Mouse (Mus musculus) cerebellum, postnatal 25 days (tissue): ENCODE data around the gene Gsx2.

Experiments
- DNase-seq, 2 experiments: peaks; one replicate each; pipeline ENCODE4 v3.0.0; 2021; ENCODE audit warnings: mixed read lengths in 2 of 2

The Gsx2 gene

DNA sequence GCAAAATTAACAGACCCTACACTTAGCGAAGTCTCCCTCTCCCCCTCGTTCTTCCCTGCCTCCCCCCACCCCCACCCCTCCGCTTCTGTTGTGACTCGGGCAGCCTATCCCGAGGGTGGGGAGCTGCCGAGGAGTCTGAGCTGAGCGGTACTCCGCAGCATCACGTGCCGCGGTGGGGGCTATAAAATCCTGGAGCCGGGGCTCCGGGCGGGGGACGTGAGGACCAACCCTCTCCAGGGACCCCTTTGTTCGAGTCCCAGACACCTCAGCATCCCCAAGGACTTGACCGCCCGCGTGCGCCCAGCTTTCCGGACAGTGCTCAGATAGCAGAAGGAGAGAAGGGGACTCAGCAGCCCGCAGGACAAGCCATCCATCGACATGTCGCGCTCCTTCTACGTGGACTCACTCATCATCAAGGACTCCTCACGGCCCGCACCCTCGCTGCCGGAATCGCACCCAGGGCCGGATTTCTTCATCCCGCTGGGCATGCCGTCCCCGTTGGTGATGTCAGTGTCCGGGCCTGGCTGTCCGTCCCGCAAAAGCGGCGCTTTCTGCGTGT lies at the start of gene Gsx2:
TSS of gene Gsx2 (plus strand) at position 219 of the 559 bp plus-strand sequence.
- DNase-seq, result peak in 1 of 2 experiments; percentile 10

DNA sequence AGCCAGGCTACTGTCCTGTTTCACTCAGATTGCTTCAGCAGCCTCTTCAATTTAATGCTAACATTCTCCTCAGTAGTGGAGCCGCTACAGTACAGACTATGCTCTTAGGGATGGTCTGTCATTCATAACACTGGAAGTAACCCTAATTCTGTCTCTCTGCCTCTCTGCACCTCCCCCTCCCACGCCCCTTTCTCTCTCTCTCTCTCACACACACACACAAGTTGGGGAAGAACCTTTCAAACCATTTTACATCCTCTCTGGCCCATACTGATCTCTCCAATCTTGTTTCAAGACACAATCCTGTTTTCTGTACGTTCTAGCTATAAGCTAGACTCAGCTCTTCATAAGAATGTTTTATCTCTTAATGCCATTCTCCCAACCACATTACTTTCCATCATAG lies 39.9 kb upstream of the Gsx2 start:
- no peak for DNase-seq

DNA sequence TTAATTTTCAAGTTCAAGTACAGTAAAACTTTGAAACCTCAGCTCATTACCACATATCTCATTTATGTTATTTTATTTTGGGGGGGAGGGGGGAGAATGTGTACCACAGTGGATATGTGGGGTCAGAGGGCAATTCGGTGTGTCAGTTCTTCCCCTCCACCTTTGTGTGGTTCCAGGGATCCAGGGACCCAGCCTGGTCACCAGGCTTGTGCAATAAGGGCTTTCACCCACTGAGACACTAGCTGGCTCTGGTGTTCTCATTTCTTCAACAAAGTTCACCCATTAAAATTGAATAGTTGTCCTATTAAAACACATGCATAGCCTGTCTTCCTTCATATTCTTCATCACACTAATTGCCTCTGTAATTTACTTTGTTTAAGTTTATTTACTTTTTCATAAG lies 36.1 kb upstream of the Gsx2 start:
- no peak for DNase-seq

DNA sequence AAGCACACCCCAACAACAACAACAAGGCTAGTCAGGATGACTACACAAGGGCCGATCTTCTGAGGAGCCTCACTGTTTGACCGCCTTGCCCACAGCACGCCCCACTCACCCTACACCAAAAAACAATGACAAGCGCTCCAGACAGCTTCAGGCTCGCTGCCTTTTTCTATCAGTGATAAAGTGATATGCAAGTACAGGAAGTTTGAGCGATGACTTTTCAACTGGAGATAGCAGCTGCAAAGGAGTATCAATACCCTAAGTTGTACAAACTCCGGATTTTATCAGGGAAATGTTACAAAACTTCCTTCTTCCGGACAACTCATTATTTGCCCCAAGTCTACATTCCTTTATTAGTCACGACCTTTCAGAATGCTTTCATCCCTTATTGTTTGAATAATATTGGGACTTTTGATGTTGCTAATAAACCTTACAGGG lies 32.4 kb upstream of the Gsx2 start:
- no peak for DNase-seq

DNA sequence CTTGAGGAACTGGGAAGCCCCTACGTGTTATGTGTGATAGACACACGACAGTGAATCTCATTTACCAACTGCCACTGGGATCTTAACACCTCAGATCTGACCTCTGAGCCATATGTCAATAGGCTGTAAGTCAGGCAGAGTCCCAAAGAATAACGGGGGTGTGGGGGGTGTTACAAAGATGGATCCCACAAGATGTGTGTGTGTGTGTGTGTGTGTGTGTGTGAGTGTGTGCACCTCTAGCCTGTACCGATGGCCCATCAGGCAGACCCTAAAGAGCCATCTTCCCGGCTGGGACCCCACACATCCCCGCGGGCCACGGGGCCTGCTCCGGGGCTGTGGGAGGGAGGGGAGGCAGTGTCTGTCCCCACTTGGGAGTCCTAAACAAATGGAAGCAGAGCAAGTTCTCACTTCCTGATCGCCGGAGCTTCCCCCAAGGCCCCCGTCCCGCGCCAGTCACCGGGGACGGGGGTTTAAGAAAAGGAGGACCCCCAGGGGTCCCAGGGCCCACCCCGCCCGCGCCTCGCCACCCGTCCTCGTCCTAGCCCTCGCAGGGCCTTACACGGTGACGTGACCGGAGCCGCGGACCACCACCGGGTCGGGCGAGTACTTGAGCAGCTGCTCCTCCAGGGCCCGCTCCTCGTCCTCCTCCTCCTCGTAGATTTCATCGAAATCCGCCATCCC lies 31.6 kb upstream of the Gsx2 start:
- no peak for DNase-seq

DNA sequence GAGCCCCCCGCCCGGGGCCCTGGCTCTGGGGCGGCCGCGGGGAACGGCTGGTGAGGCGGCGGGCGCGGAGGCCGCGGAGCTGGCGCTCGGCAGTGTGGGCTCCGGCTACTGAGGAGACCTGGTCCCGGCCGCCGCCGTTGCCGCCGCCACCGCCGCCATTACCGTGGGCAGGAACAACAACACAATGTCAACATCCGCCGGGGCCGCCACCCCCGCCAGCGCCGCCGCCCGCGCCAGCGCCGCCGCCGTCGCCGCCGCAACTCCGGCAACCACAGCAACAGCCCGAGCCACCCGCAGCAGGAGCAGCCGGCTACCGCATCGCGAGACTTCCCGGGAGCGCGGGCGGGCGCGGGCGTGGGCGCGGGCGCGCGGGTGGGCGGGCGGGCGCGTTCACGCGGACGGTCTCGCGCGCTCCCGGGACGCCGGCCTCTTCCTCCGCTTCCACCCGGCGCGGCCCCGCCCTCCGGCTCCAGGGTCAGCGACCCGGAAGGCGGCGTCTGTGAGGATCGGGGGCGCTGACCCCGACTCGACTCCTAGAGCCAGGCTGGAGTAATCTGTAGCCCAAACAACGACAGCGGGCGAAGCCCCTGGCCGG lies 31.0 kb upstream of the Gsx2 start, which contains the start of gene Chic2:
TSS of gene Chic2 (minus strand) at position 465 of the 595 bp plus-strand sequence.
- DNase-seq, result peak; percentile 89 to 93

DNA sequence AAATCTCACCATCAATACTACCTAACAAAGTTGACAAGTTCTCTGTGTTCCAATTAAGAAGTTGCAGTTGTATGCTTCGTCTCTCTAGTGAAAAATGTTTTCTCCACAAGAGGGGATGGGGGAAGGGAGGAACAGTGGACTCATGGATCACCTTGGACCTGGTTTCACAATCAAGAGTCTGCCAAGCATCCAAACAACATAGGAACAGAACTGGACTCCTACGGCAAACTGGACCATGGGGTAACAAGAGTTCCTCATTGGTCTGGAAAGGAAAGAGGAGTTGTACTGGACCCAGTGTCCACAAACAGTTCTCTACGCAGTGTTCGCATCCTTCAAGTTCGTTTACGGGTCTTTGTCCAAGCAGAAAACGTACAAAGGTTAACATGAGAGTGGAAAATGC lies 30.0 kb upstream of the Gsx2 start:
- DNase-seq, result no peak

DNA sequence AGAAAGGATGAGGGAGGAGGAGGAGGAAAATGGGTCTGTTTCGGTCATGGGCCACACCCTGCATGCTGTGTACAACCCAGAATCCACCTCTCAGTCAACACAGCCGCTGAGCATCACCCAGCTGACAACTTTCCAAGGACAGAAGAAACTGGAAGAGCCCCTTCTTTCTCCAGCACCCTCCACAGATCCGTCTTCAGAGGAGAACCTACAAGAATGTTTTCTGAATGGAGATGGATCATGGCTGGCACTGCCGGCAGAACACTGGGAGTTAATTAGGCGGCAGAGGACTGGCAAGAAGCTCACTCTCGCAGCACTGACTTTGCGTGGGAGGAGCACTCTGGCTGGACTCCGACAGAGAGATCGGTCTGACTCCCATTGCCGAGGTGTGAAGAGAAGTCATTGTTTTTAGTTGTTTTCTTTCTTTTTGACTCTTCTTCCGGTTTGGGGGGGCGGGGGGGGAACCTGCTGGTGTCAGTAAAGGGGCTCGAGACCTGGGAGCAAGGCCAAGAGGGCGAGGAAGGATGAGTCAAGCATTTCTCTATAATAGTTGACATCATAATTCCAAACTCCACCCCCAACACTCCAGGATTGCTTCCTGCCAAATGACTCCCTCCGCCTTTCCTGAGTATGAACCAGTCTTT lies 28.6 kb upstream of the Gsx2 start:
- DNase-seq, result peak; percentile 50 to 60

DNA sequence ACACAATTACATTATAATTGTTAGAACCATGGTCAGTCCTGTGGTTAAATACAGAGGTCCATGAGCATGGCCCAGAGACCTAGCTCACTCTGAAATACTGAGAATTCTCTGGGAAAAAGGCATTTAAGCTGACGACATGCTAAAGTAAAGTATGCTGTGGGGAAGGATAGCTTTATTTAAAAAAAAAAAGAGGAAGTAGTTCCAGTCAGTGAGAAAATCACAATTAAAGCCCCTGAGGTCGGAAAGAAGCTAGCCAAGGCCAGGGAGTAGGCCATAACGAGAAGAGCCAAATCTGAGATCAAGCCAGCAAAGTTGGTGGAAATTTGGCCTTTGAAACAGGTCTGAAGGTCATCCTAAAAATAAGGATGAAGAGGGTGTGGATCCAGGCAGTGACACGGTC lies 24.3 kb upstream of the Gsx2 start:
- DNase-seq, result no peak

DNA sequence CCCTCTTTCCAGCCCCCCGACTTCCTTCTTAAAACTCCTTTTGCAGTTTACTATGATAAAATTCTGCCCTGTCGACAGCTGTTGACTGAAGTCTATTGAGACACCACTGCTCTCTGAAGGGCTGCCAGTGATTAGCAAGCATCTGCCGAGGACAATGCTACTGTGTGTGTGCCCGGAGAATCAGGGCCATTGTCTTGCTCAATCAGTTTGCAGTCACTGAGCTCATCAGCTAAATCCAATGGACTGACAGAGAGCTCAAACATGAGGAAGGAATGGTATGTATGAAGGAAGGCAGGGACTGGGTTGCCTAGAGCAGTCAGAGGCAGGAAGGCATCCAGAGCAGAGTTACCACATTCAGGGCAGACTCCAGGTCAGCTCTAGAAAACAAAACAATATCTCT lies 12.2 kb upstream of the Gsx2 start:
- no peak for DNase-seq

DNA sequence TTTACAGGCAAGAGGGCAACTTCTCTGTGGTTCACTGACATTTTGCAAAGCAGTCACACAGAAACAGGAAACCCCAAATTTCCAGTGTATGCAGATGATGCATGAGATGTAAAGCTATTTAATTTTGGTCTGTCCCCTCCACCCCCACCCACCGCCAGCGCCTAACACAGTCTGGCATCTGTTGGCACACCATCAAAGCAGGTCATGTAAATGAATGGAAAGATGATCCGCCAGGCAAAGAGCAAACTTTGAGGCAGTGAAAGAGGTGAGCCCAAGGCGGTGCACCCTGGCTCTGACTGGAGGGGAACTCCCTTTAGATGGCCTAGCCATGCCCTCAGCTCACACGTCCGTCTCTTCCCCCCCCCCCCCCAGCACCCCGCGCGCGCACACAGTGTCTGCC lies 8.7 kb upstream of the Gsx2 start:
- no peak for DNase-seq

DNA sequence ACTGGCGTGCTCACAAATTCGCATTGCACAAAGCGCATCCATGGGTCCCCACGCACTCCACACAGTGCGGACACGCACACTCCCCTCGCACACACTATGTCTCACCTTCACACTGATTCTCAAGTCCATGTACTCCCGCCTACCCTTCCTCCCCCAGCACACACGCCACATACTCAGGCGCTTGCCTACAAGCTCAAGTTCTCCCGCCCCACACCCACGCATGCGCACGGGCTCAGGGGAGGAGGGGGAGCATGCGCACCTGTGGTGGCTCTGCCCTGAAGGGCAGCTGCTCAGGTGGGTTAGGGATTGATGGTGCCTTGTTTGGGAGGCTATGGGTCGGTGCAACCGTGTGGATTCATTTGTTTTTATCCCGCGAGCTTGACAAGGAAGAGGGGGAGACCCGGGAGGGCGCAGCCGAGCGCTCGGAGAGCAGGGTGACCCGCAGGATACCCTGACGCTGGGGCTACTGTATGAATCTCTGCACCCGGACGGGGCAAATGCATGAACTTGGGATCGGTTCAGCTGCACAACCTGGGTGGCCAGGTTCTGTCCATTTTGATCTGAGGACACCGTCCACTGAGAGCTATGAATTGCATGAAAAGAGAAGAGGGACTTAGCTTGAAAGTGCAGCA lies 8.2 kb upstream of the Gsx2 start:
- DNase-seq, result peak; percentile 40 to 73

DNA sequence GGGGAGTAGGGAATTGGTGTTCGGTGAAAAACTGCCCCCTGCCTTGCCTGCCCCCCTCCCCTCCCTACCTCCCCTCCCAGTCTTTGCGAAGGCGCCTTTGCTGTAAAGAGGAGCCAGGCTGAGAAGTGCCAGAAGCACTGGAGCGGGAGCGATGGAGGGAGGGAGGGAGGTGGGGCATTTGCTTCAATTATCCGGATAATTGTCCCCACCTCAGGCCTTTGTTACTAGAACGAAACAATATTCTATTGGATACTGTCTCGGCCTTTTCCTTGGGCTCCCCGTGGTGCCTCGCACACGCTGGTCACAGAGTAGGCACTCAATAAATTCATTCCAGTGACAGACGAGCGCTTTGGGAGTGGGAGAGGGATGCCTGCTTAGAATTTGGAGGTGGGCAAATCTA lies 5.3 kb upstream of the Gsx2 start:
- DNase-seq, result no peak

DNA sequence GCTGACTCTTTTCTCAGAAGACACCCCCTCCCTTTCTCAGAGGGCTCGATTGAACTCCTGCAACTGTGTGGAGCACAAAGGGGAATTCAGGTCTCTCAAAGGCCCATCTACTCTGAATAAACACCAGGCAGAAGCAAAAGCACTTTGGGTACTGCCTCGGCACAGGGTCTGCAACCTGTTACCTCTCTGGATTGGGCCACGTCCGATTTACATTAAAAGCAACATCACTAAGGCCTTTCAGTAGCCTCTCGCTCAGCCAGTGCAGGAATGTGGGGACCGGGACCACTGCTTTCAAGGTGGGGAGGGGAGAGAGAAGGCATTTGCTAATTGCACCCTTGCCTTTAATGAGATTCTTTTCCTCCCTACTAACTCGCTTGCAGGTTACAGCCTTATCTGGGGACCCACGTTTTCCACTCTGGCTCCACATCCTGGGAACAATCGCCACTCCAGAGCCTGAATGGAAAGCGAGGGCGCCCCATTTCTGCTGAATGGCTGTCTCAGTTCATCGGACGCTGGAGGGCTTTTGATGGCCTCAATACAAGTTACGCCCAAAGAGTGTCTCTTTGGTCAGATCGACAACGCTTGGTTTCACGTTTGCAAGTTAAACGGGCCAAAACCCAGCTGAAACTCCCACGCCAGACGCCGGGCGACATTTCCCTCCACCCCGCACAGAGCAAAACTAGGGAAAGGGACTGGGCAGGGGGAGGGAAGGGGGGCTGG lies 4.6 kb upstream of the Gsx2 start:
- no peak for DNase-seq

DNA sequence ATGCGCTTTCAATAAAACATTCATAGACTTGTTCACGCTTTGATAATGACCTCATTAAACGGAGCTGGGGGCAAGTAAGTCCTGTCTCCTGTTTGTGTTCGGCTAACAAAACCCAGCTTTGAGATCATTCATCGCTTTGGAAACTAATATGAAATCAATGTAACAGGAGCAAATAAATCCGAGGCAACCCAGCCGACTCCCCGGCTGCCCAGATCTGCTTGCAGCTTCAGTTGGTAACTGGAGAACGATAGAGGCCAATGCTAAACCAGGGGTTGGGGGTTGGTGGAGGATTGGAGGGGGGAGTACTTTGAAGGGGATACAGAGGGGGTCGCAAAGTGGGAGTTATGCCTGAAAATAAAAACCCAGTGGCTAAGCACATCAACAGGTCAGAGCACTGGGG lies 3.5 kb upstream of the Gsx2 start:
- DNase-seq, result no peak

DNA sequence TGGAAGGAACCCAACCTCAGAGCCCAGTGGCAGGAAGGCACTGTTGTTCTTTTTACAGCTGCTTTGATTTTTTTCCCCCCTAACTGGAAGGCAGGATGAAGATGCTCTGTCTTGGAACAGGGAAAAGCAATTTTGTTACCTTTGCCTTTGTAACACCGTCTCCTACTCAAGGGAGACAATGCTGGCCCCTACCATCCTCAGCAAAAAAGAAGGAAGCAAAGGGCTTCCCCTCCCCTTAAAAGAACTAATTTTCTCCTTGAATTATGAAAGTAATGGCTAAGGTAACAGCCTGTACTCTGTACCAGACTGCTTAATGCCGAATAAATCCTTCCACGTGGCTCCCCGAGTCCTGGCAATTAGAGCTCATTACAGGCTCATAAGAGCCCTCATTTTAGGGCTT lies 2.9 kb upstream of the Gsx2 start:
- DNase-seq, result no peak

DNA sequence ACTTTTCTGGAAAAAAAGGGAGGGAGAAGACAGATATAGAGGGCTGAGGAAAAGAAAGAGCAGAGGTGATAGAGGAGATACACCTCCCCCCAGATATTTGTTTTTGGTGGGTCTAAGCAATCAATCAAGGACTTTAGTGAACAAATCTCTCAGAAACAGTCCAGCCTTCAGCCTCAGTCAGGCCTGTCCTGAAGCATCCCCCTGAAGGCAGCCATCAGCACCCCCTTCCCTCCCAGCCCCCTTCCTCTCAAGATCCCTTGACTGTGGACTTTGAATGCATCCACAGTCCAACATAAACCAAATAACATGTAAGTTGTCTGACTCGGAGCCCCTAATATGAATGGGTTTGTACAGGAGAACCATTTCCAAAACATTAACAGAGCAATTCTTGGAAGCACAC lies 2.2 kb upstream of the Gsx2 start:
- no peak for DNase-seq

DNA sequence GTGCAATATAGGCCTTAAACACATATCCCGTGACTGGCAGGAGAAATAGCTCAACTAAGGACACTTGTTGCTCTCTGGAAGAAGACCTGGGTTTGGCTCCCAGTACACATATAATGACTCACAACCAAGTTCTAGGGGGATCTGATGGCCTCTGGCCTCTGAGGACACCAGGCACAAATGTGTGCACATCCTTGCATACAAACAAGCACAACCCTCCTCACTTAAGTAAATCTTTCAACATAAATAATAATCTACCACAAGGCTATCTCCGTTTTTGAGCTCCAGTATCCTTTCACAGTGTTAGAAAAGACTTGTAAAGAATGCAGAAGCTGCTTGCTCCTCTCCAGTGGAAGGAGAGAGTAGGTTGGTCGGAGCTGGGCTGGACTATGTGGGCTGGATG lies 1.7 kb upstream of the Gsx2 start:
- DNase-seq, result no peak

DNA sequence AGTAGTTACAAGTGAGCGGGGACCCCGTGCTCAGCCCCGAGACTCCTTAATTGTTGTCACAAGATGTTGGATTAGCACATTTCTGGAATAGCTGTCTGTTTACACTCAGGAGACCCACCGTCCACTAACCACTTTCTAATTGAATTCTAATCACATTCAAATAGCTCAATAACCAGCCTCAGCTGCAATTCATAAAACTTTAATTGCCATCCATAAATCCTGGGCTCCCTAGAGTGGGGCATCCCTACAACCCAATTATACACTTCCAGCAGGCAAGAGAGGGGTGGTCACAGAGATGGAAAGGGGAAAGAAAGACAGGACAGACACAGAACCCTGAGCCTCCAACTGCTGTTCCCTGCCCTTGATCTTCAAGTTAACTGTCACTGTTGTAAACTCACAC lies 1.3 kb upstream of the Gsx2 start:
- no peak for DNase-seq

DNA sequence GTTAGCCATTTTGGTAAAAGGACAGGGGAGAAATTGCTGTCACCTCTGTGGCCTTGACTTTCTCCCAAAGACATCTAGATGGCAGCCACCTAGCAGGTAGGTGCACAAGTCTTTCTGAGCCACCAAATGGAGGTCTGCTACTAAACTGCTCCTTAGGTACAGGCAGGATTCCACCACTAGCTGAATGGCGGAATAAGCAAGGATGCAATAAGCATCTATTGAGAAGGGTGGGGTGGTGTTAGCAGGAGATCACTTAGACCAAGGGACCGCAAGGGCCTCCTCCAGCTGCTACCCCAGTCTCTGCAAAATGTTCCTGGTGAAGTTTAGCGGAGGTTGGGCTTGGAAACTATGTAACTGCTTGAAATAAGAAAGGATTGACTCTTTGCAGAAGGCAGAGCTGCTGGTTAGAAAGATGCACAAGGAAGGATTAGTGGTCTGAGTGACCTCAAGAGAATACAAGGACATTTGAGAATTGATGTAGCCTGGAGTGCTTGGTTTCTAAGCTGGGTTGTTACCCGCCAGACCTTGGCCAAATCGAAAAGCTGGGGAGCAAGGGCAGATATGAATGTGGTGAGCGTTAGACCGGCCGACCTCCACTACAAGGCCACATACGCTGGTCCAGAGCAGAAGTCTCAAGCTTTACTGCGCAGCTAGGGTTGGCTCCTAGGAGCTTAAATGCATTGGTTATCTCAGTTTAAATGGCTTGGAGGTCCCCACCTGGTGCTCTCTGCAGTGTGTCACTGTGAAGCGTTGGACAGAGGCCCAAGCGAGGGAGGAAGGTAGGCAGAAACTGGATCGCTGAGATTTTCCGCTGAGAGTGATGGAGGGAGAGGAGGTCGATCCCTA lies 641 bp upstream of the Gsx2 start:
- no peak for DNase-seq

DNA sequence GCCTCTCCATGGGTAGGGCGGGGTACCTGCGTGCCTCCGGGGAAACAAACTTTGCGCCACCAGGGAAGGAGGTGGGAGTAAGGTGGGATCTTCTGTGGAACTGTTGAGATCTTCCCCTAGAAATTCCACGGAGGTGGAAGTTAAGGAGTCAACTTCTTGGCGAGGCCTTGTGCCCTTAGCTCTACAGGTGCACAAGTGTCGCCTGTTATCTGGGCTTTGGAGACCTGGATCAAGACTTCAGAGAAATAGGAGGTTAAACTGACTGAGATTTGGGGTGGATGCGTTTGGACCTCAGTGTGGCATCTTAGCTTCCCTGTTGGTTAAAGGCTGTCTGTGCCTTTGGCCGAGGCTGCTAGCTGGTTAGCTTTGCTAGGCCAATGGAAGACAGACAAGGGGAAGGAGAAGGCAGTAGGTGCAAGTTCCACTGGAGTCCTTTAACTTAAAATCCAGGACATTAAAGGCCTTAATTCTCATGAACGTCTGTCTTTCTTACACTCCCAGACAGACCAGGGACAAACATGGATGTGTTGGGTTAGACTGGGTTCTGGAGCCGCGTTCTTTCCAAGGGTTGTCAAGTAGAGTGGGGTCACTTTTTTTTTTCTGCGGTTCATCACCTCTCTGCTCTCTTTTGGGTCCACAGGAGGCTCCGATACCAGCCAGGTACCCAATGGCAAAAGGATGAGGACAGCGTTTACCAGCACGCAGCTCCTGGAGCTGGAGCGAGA lies 1.1 kb downstream of the Gsx2 start:
- no peak for DNase-seq
